Mouse (Mus musculus): ENCODE measurements around the gene Rassf2. TPM values are rescaled to one million over a fixed set of nuclear protein-coding genes. Genes with fewer than 3 reads are reported as not detected.

The Rassf2 gene
- polyA plus RNA-seq, 2 experiments from 2014 or later, result 59.8 to 83.1 TPM

GRCm38 (mm10) chr2:131953711-131954110, 76.3 kb downstream of the Rassf2 start:
- no peak for ATAC-seq

- ATAC-seq, result no peak
Measured at GRCm38 (mm10) chr2:131952961-131953538, 77.0 kb downstream of the Rassf2 start.

- ATAC-seq, result no peak
Measured at GRCm38 (mm10) chr2:131952456-131952855, 77.6 kb downstream of the Rassf2 start.

GRCm38 (mm10) chr2:131950598-131951095, 79.4 kb downstream of the Rassf2 start, which contains the start of gene Prnd:
Prnd (plus strand) TSS chr2:131950861.
- ATAC-seq, result peak; percentile 85

- peak; percentile 18 for ATAC-seq
Measured at GRCm38 (mm10) chr2:131949767-131950597, 80.1 kb downstream of the Rassf2 start.

- no peak for ATAC-seq
Measured at GRCm38 (mm10) chr2:131948916-131949639, 81.0 kb downstream of the Rassf2 start.

GRCm38 (mm10) chr2:131948156-131948555, 81.9 kb downstream of the Rassf2 start:
- no peak for ATAC-seq

GRCm38 (mm10) chr2:131946351-131946750, 83.7 kb downstream of the Rassf2 start:
- ATAC-seq, result no peak

- ATAC-seq, result no peak
Measured at GRCm38 (mm10) chr2:131945765-131946164, 84.3 kb downstream of the Rassf2 start.

GRCm38 (mm10) chr2:131945225-131945624, 84.8 kb downstream of the Rassf2 start:
- ATAC-seq, result no peak

- ATAC-seq, result no peak
Measured at GRCm38 (mm10) chr2:131944370-131944769, 85.7 kb downstream of the Rassf2 start.

GRCm38 (mm10) chr2:131941501-131941900, 88.6 kb downstream of the Rassf2 start:
- no peak for ATAC-seq

GRCm38 (mm10) chr2:131940506-131940905, 89.6 kb downstream of the Rassf2 start:
- no peak for ATAC-seq

Other genes with a start within 250 kb of the Rassf2 start
- not detected for gene Erv3, start 170.5 kb downstream of the Rassf2 start, polyA plus RNA-seq (2017; shearing (Covaris generic))
- 10 to 100 TPM in 1 of 2 experiments, 1 to 10 TPM in 1; 7.7 to 12.0 TPM for gene Prnp, start 120.3 kb downstream of the Rassf2 start, polyA plus RNA-seq (2017; shearing (Covaris generic))
- not detected for gene Prn, start 120.3 kb downstream of the Rassf2 start, polyA plus RNA-seq (2017; shearing (Covaris generic))
- under 1 TPM; 0.11 to 0.36 TPM for gene Prnd, start 79.4 kb downstream of the Rassf2 start, polyA plus RNA-seq (2017; shearing (Covaris generic))
- gene Slc23a2, start 114.8 kb upstream of the Rassf2 start, polyA plus RNA-seq (2017; shearing (Covaris generic)), result 10 to 100 TPM in 1 of 2 experiments, 1 to 10 TPM in 1; 9.8 to 11.1 TPM
- gene Tmem230, start 217.5 kb upstream of the Rassf2 start, polyA plus RNA-seq (2017; shearing (Covaris generic)), result 10 to 100 TPM; 40.0 to 40.5 TPM
- gene Pcna, start 223.1 kb upstream of the Rassf2 start, polyA plus RNA-seq (2017; shearing (Covaris generic)), result 100 to 1,000 TPM; 185 to 199 TPM
- 10 to 100 TPM; 21.6 to 28.3 TPM for gene Cds2, start 232.9 kb upstream of the Rassf2 start, polyA plus RNA-seq (2017; shearing (Covaris generic))